Mouse (Mus musculus) intestine, postnatal 0 days (tissue): ENCODE measurements around the gene Jmy. TPM values are rescaled to one million over a fixed set of nuclear protein-coding genes. Genes with fewer than 3 reads are reported as not detected.

Experiments
- ATAC-seq: fragments of 200-750 bp; cut with Nextera tagmentation; 2 replicates; pipeline ENCODE4 v1.8.0; 2017; ENCODE audit warnings: mild to moderate bottlenecking, moderate TSS enrichment, moderate library complexity
- H3K27ac ChIP-seq: fragments of 300-500 bp; sonication (generic); 2 replicates; pipeline ENCODE4 v1.5.1; 2014; ENCODE audit warnings: mild to moderate bottlenecking, low read depth, low read length, moderate library complexity
- H3K27me3 ChIP-seq: fragments of 300-500 bp; sonication (generic); replicated peaks from 2 replicates; pipeline ENCODE4 v1.6.1; 2014; ENCODE audit warnings: low read length, mixed read lengths; ENCODE audit not compliant: control insufficient read depth, insufficient read depth
- H3K36me3 ChIP-seq: fragments of 300-500 bp; sonication (generic); 2 replicates; pipeline ENCODE4 v1.6.1; 2014; ENCODE audit warnings: mild to moderate bottlenecking, moderate library complexity; ENCODE audit not compliant: control insufficient read depth, insufficient read depth
- H3K4me1 ChIP-seq: fragments of 300-500 bp; sonication (generic); replicated peaks from 2 replicates; pipeline ENCODE4 v1.6.1; 2014; ENCODE audit warnings: antibody characterized with exemption, low read length, mixed read lengths; ENCODE audit not compliant: control insufficient read depth, insufficient read depth
- H3K4me2 ChIP-seq: fragments of 300-500 bp; sonication (generic); replicated peaks from 2 replicates; pipeline ENCODE4 v1.6.1; 2014; ENCODE audit warnings: low read depth, mild to moderate bottlenecking, moderate library complexity
- H3K4me3 ChIP-seq: fragments of 300-500 bp; sonication (generic); 2 replicates; pipeline ENCODE4 v1.5.1; 2014; ENCODE audit warnings: low read depth, low read length
- H3K9ac ChIP-seq: fragments of 300-500 bp; sonication (generic); 2 replicates; pipeline ENCODE4 v1.6.1; 2014; ENCODE audit warnings: mild to moderate bottlenecking, low read depth, low read length
- H3K9me3 ChIP-seq: fragments of 300-500 bp; sonication (generic); 2 replicates; pipeline ENCODE4 v1.6.1; 2016; ENCODE audit warnings: mixed run types; ENCODE audit not compliant: control insufficient read depth
- CTCF ChIP-seq: sonication (generic); IDR thresholded peaks from 2 replicates; pipeline ENCODE4 v1.5.1; 2016; ENCODE audit warnings: low read depth, mild to moderate bottlenecking, control low read depth, antibody characterized with exemption, moderate library complexity
- WGBS: fragments of 180-500 bp; shearing (Covaris S2); extraction: QIAGEN DNeasy Blood & Tissue Kit; methylation state at CpG from one replicate; pipeline ENCODE4 v1.1.7; 2014; 5-methylcytosine and 5-hydroxymethylcytosine counted together
- polyA plus RNA-seq: library from polyadenylated mRNA; unstranded; fragments of >200 nt; fragmentation: Nextera tagmentation; extraction: Ambion mirVana; gene quantifications from 2 replicates; pipeline ENCODE4 v1.2.1, GENCODE M21; 2015

Jmy gene
- polyA plus RNA-seq = 3.3 and 3.8 TPM in 2 replicates

DNA sequence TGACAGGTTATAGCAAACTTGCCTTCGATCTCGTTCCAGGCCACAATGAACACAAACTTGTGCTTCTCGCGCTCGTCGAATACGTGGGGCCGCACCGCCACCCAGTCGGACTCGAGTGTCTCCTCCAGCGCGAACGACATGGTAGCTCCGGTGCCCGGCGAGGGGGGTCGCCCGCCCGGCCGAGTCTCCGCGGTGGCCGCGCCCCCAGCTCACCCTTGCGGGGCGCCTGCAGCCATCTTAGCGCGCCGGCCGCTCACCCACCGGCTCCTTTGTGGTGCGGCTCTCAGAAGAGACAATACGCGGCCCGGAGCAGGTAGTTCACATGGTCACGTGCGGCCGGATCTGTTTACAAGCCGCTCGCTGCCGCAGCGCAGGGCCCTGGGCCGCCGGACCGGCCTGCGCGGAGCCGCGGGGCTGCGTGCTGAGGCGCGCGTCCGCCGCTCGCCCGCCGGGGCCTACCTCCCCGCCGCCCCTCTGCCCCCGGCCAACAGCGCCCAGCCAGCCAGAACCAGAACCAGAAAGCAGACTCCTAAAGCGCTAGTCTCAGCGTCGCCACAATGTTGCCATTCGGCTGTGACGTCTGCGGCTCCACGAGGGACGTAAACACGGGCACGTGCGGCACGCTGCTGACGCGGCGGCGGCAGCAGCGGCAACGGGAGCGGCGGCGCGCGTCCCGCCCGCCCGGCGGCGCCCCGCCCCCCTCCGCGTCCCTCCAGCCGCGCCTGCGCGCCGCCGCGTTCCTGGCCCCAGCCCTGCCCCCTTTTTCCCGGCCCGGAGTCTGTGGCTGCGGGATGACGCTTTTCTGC, at the start of gene Jmy:
TSS of gene Jmy (minus strand) at position 642 of the 806 bp plus-strand sequence.
- Histone ChIP-seq H3K4me1 (no peaks in the 10 kb centered on the region), H3K4me2 (peak within 1 kb of the TSS; percentile 96), H3K36me3 (no peaks in the 10 kb centered on the region), H3K27me3 (no peaks in the 10 kb centered on the region), H3K27ac (peak within 1 kb of the TSS; percentile 99), H3K9ac (peak within 1 kb of the TSS; percentile 93), H3K4me3 (peak within 1 kb of the TSS; percentile 89), H3K9me3 (no peaks in the 10 kb centered on the region)
- peak; percentile 90 for ATAC-seq
- no peak for TF ChIP-seq CTCF
- under 1% methylated on average over 95 of the region's 105 CpGs for WGBS

DNA sequence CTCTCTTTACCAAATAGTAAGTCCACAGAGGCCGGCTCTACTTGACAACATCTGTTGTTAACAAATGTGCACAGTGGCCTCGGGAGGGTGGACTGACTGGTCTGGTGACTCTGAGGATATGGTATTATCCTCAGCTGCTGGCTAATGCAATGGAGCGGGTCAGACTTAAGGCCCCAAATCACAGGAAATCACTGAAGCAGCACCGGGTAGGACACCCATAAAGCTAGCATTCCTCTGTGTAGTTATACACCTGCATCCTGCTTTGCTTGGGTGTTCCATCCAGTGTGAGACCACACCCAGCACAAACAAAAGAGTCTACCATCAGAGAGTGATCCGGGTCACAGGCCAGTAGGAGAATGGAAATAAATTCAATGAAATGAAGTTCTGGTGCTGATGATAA, 48.0 kb upstream of the Jmy start:
- no peak overlapping the region for H3K27ac ChIP-seq
- no peak for ATAC-seq
- no peak for TF ChIP-seq CTCF
- no peaks in the 10 kb centered on the region for H3K36me3 ChIP-seq
- H3K4me3 ChIP-seq = no peak overlapping the region
- H3K4me2 ChIP-seq = no peak overlapping the region
- no peak overlapping the region for H3K9ac ChIP-seq
- WGBS = 44% methylated on average over 5 of the region's 5 CpGs
- no peaks in the 10 kb centered on the region for H3K27me3 ChIP-seq
- H3K9me3 ChIP-seq = no peaks in the 10 kb centered on the region
- no peaks in the 10 kb centered on the region for H3K4me1 ChIP-seq

DNA sequence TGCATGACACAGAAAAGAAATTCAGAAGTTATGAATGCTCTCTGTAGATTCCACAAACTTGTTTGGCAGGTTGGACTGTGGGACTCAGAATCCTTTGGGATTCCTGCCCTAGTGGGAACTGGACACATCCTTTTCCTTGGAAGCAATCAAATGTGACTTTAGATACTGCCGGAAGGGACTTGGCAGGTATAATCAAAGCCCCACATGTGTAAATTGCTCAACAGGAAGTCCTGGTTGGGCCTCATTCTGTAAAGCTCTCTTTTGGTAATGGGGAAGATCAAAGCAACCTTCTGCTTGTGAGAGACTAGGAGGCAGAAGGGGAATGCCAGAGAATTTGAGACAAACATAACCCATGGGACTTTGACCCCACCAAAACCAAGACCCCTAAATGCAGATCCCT, 46.4 kb upstream of the Jmy start:
- 58% methylated on average over 1 of the region's 1 CpGs for WGBS
- ATAC-seq = no peak
- no peak overlapping the region for H3K27ac ChIP-seq
- TF ChIP-seq CTCF = no peak
- H3K4me3 ChIP-seq = no peak overlapping the region
- no peaks in the 10 kb centered on the region for H3K9me3 ChIP-seq
- no peaks in the 10 kb centered on the region for H3K27me3 ChIP-seq
- no peak overlapping the region for H3K4me2 ChIP-seq
- H3K36me3 ChIP-seq = no peaks in the 10 kb centered on the region
- no peak overlapping the region for H3K9ac ChIP-seq
- H3K4me1 ChIP-seq = no peaks in the 10 kb centered on the region

DNA sequence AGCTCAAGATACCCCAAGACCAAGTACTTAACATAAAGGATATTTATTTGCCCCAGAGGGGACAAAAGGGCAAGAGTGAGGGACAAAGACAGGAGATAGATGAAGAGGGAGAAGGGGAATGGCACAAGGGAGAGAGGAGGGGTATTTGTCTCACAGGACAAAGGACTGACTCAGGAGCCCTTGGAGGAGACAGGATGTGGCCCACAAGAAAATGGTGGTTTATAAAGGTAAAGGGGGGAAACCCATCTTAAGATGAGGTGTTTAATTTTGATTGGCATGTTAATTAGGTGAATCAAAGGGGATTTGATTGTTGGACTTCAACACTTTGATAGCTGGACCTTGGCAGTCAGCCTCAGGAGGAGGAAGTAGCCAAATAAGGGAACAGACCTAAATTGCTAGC, 44.7 kb upstream of the Jmy start:
- Histone ChIP-seq H3K27ac (no peak overlapping the region), H3K9ac (no peak overlapping the region), H3K4me2 (no peak overlapping the region), H3K9me3 (no peaks in the 10 kb centered on the region), H3K27me3 (no peaks in the 10 kb centered on the region), H3K4me1 (no peaks in the 10 kb centered on the region), H3K4me3 (no peak overlapping the region), H3K36me3 (no peaks in the 10 kb centered on the region)
- TF ChIP-seq CTCF = no peak
- ATAC-seq = no peak

DNA sequence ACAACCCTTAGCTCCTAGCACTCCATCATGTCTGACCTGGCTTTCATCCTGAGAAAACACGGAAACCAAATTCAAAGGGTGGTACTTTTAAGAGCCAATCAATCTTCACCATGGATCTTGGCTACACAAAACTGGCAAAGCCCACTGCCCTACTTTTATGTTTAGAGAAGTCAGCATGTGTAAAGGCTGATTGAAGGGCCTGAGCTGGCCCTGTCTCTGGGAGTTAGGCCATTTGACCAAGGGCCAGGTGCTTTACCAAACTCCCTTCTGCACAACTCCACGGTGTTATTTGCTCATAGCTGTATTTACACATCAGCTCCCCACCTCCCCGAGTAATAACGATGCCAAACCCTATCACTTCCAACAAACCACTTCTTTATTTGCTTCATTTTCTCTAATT, 39.7 kb upstream of the Jmy start:
- no peaks in the 10 kb centered on the region for H3K27me3 ChIP-seq
- no peaks in the 10 kb centered on the region for H3K36me3 ChIP-seq
- H3K4me2 ChIP-seq = no peak overlapping the region
- no peak overlapping the region for H3K4me3 ChIP-seq
- H3K9ac ChIP-seq = no peak overlapping the region
- H3K27ac ChIP-seq = no peak overlapping the region
- no peaks in the 10 kb centered on the region for H3K9me3 ChIP-seq
- WGBS = 56% methylated on average over 4 of the region's 4 CpGs
- TF ChIP-seq CTCF = no peak
- H3K4me1 ChIP-seq = no peaks in the 10 kb centered on the region
- no peak for ATAC-seq

DNA sequence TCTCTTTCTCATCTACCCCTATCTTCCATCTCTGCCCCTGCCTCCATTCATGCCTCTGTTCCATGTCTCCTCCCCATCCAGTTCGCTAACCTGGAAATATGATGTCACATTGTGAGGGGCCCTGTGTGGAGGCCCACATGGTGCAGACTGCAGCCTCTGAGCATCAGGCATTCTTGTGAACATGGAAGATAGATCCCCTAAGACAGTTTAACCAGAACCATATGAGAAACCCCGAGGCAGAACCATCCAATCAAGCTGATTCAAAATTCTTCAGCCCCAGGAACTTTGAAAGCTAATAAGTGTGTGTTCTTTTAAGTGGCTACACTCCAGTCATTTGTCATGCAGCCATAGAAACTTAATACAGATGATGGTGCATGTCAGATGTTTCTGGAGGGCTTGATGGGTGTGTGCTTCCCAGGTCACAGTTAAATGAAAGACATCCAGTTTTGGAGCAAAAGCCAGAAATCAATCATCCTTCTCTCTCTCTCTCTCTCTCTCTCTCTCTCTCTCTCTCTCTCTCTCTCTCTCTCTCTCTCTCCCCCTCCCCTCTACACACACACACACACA, 19.2 kb upstream of the Jmy start:
- no peak overlapping the region for H3K4me2 ChIP-seq
- no peak for ATAC-seq
- no peak overlapping the region for H3K4me3 ChIP-seq
- H3K9ac ChIP-seq = no peak overlapping the region
- no peaks in the 10 kb centered on the region for H3K36me3 ChIP-seq
- TF ChIP-seq CTCF = no peak
- no peaks in the 10 kb centered on the region for H3K4me1 ChIP-seq
- 74% methylated on average over 2 of the region's 2 CpGs for WGBS
- no peaks in the 10 kb centered on the region for H3K27me3 ChIP-seq
- no peak overlapping the region for H3K27ac ChIP-seq
- H3K9me3 ChIP-seq = no peaks in the 10 kb centered on the region
